Mouse (Mus musculus) intestine, postnatal 0 days (tissue): ENCODE results near the gene Pak3. TPM values are rescaled to one million over a fixed set of nuclear protein-coding genes. Genes with fewer than 3 reads are reported as not detected.
"Not testable (repeated sequence)": the region's sequence is repeated elsewhere in the genome, so short reads cannot be mapped to it uniquely, and the experiment has no call there.

Experiments used
- ATAC-seq: fragments of 200-750 bp; cut with Nextera tagmentation; 2 replicates; pipeline ENCODE4 v1.8.0; 2017; ENCODE audit warnings: mild to moderate bottlenecking, moderate TSS enrichment, moderate library complexity
- H3K27ac ChIP-seq: fragments of 300-500 bp; sonication (generic); 2 replicates; pipeline ENCODE4 v1.5.1; 2014; ENCODE audit warnings: mild to moderate bottlenecking, low read depth, low read length, moderate library complexity
- H3K27me3 ChIP-seq: fragments of 300-500 bp; sonication (generic); replicated peaks from 2 replicates; pipeline ENCODE4 v1.6.1; 2014; ENCODE audit warnings: low read length, mixed read lengths; ENCODE audit not compliant: control insufficient read depth, insufficient read depth
- H3K36me3 ChIP-seq: fragments of 300-500 bp; sonication (generic); 2 replicates; pipeline ENCODE4 v1.6.1; 2014; ENCODE audit warnings: mild to moderate bottlenecking, moderate library complexity; ENCODE audit not compliant: control insufficient read depth, insufficient read depth
- H3K4me1 ChIP-seq: fragments of 300-500 bp; sonication (generic); replicated peaks from 2 replicates; pipeline ENCODE4 v1.6.1; 2014; ENCODE audit warnings: antibody characterized with exemption, low read length, mixed read lengths; ENCODE audit not compliant: control insufficient read depth, insufficient read depth
- H3K4me2 ChIP-seq: fragments of 300-500 bp; sonication (generic); replicated peaks from 2 replicates; pipeline ENCODE4 v1.6.1; 2014; ENCODE audit warnings: low read depth, mild to moderate bottlenecking, moderate library complexity
- H3K4me3 ChIP-seq: fragments of 300-500 bp; sonication (generic); 2 replicates; pipeline ENCODE4 v1.5.1; 2014; ENCODE audit warnings: low read depth, low read length
- H3K9ac ChIP-seq: fragments of 300-500 bp; sonication (generic); 2 replicates; pipeline ENCODE4 v1.6.1; 2014; ENCODE audit warnings: mild to moderate bottlenecking, low read depth, low read length
- H3K9me3 ChIP-seq: fragments of 300-500 bp; sonication (generic); 2 replicates; pipeline ENCODE4 v1.6.1; 2016; ENCODE audit warnings: mixed run types; ENCODE audit not compliant: control insufficient read depth
- CTCF ChIP-seq: sonication (generic); IDR thresholded peaks from 2 replicates; pipeline ENCODE4 v1.5.1; 2016; ENCODE audit warnings: low read depth, mild to moderate bottlenecking, control low read depth, antibody characterized with exemption, moderate library complexity
- WGBS: fragments of 180-500 bp; shearing (Covaris S2); extraction: QIAGEN DNeasy Blood & Tissue Kit; methylation state at CpG from one replicate; pipeline ENCODE4 v1.1.7; 2014; 5-methylcytosine and 5-hydroxymethylcytosine counted together
- polyA plus RNA-seq: library from polyadenylated mRNA; unstranded; fragments of >200 nt; fragmentation: Nextera tagmentation; extraction: Ambion mirVana; gene quantifications from 2 replicates; pipeline ENCODE4 v1.2.1, GENCODE M21; 2015

The Pak3 gene
- polyA plus RNA-seq = 3.1 and 3.3 TPM in 2 replicates

- no peak for TF ChIP-seq CTCF
- H3K9ac ChIP-seq = no peak within 1 kb of the TSS
- no peaks in the 10 kb centered on the region for H3K9me3 ChIP-seq
- WGBS = 18% methylated on average over 23 of the region's 23 CpGs
- no peaks in the 10 kb centered on the region for H3K4me1 ChIP-seq
- ATAC-seq = no peak
- no peaks in the 10 kb centered on the region for H3K36me3 ChIP-seq
- H3K27ac ChIP-seq = no peak within 1 kb of the TSS
- no peaks in the 10 kb centered on the region for H3K27me3 ChIP-seq
- H3K4me2 ChIP-seq = peak within 1 kb of the TSS; percentile 49
- peak within 1 kb of the TSS; percentile 12; the same call in 1 of the 2 replicates for H3K4me3 ChIP-seq
Observed at GRCm38 (mm10) chrX:143518168-143518901, at the start of gene Pak3. Pak3 (plus strand) TSS chrX:143518591.

GRCm38 (mm10) chrX:143482866-143483265, 35.5 kb upstream of the Pak3 start:
- Histone ChIP-seq H3K36me3 (no peaks in the 10 kb centered on the region), H3K27me3 (no peaks in the 10 kb centered on the region), H3K4me2 (no peak overlapping the region), H3K9ac (no peak overlapping the region), H3K4me1 (no peaks in the 10 kb centered on the region), H3K9me3 (no peaks in the 10 kb centered on the region), H3K4me3 (no peak overlapping the region), H3K27ac (no peak overlapping the region)
- 73% methylated on average over 3 of the region's 3 CpGs for WGBS
- ATAC-seq = peak; percentile 100
- TF ChIP-seq CTCF = no peak

- WGBS = 48% methylated on average over 4 of the region's 4 CpGs
- no peaks in the 10 kb centered on the region for H3K4me1 ChIP-seq
- no peaks in the 10 kb centered on the region for H3K27me3 ChIP-seq
- no peak overlapping the region for H3K4me2 ChIP-seq
- H3K27ac ChIP-seq = no peak overlapping the region
- H3K4me3 ChIP-seq = no peak overlapping the region
- ATAC-seq = no peak
- no peaks in the 10 kb centered on the region for H3K36me3 ChIP-seq
- no peak overlapping the region for H3K9ac ChIP-seq
- TF ChIP-seq CTCF = no peak
- no peaks in the 10 kb centered on the region for H3K9me3 ChIP-seq
Observed at GRCm38 (mm10) chrX:143501053-143501695, 17.2 kb upstream of the Pak3 start.

- Histone ChIP-seq H3K4me2 (no peak overlapping the region), H3K9me3 (no peaks in the 10 kb centered on the region), H3K9ac (no peak overlapping the region), H3K27ac (no peak overlapping the region), H3K4me1 (no peaks in the 10 kb centered on the region), H3K27me3 (no peaks in the 10 kb centered on the region), H3K4me3 (no peak overlapping the region), H3K36me3 (no peaks in the 10 kb centered on the region)
- no peak for TF ChIP-seq CTCF
- ATAC-seq = no peak
- WGBS = 71% methylated on average over 5 of the region's 5 CpGs
Observed at GRCm38 (mm10) chrX:143501776-143502365, 16.5 kb upstream of the Pak3 start.

GRCm38 (mm10) chrX:143518917-143519316, 526 bp downstream of the Pak3 start:
- Histone ChIP-seq H3K36me3 (no peaks in the 10 kb centered on the region), H3K9ac (no peak overlapping the region), H3K9me3 (no peaks in the 10 kb centered on the region), H3K4me2 (peak overlapping the region; percentile 49), H3K4me3 (peak overlapping the region; percentile 12; the same call in 1 of the 2 replicates), H3K27me3 (no peaks in the 10 kb centered on the region), H3K4me1 (no peaks in the 10 kb centered on the region), H3K27ac (no peak overlapping the region)
- no peak for ATAC-seq
- WGBS = 21% methylated on average over 7 of the region's 7 CpGs
- TF ChIP-seq CTCF = no peak

GRCm38 (mm10) chrX:143519454-143519853, 1.1 kb downstream of the Pak3 start:
- H3K27me3 ChIP-seq, H3K9ac ChIP-seq, H3K4me3 ChIP-seq, H3K27ac ChIP-seq, H3K4me1 ChIP-seq, H3K9me3 ChIP-seq, H3K36me3 ChIP-seq, ATAC-seq, H3K4me2 ChIP-seq: not testable (repeated sequence)
- 69% methylated on average over 5 of the region's 5 CpGs for WGBS
